Mouse (Mus musculus): ENCODE results near the gene Mbd5. TPM values are rescaled to one million over a fixed set of nuclear protein-coding genes. Genes with fewer than 3 reads are reported as not detected.

The Mbd5 gene
- 1.0 and 3.2 TPM in 2 replicates for polyA plus RNA-seq (2012; rRNA removed; ENCODE audit: low replicate concordance)

GRCm38 (mm10) chr2:48948841-48949584 is at the start of gene Mbd5:
TSS of gene Mbd5 (plus strand) at chr2:48949508.

GRCm38 (mm10) chr2:48950252-48950315 is 776 bp downstream of the Mbd5 start, which contains the start of gene Orc4:
TSS of gene Orc4 (minus strand) at chr2:48950277.

Other genes starting within 250 kb of the Mbd5 start
- 1.6 and 2.7 TPM in 2 replicates for gene Acvr2a, start 135.4 kb upstream of the Mbd5 start, polyA plus RNA-seq (2012; rRNA removed; ENCODE audit: low replicate concordance)
- 0.62 and 1.5 TPM in 2 replicates for gene Orc4, start 769 bp downstream of the Mbd5 start, polyA plus RNA-seq (2012; rRNA removed; ENCODE audit: low replicate concordance)